Mouse (Mus musculus) spleen, adult 2 months (tissue): ENCODE data around the gene Cfd.

Source experiments
- CTCF ChIP-seq: fragments of 200-500 bp; IDR thresholded peaks from 2 replicates; pipeline ENCODE4 v1.5.1; 2011; ENCODE audit warnings: mild to moderate bottlenecking, inconsistent platforms; ENCODE audit not compliant: insufficient read depth, insufficient read length, insufficient replicate concordance; ENCODE audit errors: extremely low read depth
- POLR2A ChIP-seq: fragments of 200-500 bp; IDR thresholded peaks from 2 replicates; pipeline ENCODE4 v1.6.1; 2011; ENCODE audit warnings: low read depth, low read length, inconsistent platforms

- TF ChIP-seq POLR2A (no peak), CTCF (no peak)
Observed at GRCm38 (mm10) chr10:79843476-79843875, 47.2 kb upstream of the Cfd start.
